9 mouse cellular contexts compared by ENCODE assay signal in the genomic region with DNA sequence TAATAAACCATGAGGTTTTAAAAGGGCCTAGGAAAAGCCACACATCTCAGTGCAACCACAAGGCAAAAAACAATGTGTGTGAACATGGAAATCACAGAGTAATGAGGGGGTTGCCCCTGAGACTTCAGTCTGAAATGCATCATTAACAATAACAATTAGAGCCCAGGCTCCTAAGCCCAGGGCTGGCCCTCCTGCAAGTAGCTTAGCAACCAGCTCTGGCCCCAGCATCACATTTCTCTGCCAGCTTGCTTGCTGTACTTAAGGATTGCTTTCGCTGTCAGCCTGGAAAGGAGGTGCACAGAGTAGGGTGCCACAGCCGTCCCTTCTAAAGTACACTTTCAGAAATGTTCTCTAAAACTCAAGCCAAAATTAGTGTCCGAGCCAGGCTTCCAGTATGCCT. TPM values are rescaled to one million over a fixed set of nuclear protein-coding genes. Genes with fewer than 3 reads are reported as not detected.
DNase-seq lines count a peak whose midpoint lies in the region; ATAC-seq and TF ChIP-seq lines count a peak whose summit lies in the region.
"Had no signal": no experiment of that assay in that cellular context is flagged by ENCODE, and none has a peak within 500 bp of the region (broad histone marks: within the 10 kb centered on the region; RNA-seq: fewer than 3 reads in every experiment).

No protein-coding gene starts in this region.

- intact Hi-C loops in heart, postnatal 10 days (cut with DNase I), result loop anchor here (5.0 kb wide), 1 partner anchor 59 kb away; no protein-coding TSS in a partner anchor

- peaks cover 23% of the 10 kb centered on the region for H3K36me3 ChIP-seq in heart, embryonic 15.5 days
- H3K36me3 ChIP-seq in midbrain, embryonic 13.5 days, result peaks cover 61% of the 10 kb centered on the region
- H3K36me3 ChIP-seq in midbrain, embryonic 11.5 days (ENCODE audit: control insufficient read depth, insufficient read depth, low read length), result peaks cover 13% of the 10 kb centered on the region; the same call in 1 of the 2 replicates
- peaks cover 26% of the 10 kb centered on the region for H3K36me3 ChIP-seq in forebrain, postnatal 0 days (ENCODE audit: insufficient read depth)
- peaks cover 15% of the 10 kb centered on the region; the same call in 1 of the 2 replicates for H3K36me3 ChIP-seq in midbrain, embryonic 16.5 days (ENCODE audit: control insufficient read depth, insufficient read depth, low read length)

- peaks cover 46% of the 10 kb centered on the region for H3K4me1 ChIP-seq in heart, embryonic 15.5 days (replicated peaks)
- H3K4me1 ChIP-seq in midbrain, embryonic 13.5 days (replicated peaks), result peaks cover 19% of the 10 kb centered on the region
- no peaks in the 10 kb centered on the region for H3K4me1 ChIP-seq in midbrain, embryonic 11.5 days (ENCODE audit: control insufficient read depth, insufficient read depth, low read length)
- no peaks in the 10 kb centered on the region for H3K4me1 ChIP-seq in forebrain, postnatal 0 days (ENCODE audit: insufficient read depth)
- H3K4me1 ChIP-seq in midbrain, embryonic 16.5 days (ENCODE audit: control insufficient read depth, insufficient read depth, low read length), result peaks cover 18% of the 10 kb centered on the region

- DNase-seq in heart, postnatal 10 days, result no peak
- no peak for DNase-seq in midbrain, embryonic 11.5 days (ENCODE audit: low spot score, missing footprints)
- peak; percentile 67 for DNase-seq in forebrain, postnatal 0 days
- no peak for DNase-seq in urinary bladder, postnatal 10 days (ENCODE audit: low spot score)
- DNase-seq: liver; thymus, adult 18-20 months had no signal

- WGBS in heart, embryonic 15.5 days, result 53% methylated on average over 3 of the region's 3 CpGs
- 79% methylated on average over 3 of the region's 3 CpGs for WGBS in midbrain, embryonic 13.5 days
- 88% methylated on average over 3 of the region's 3 CpGs for WGBS in midbrain, embryonic 11.5 days
- 31% methylated on average over 3 of the region's 3 CpGs for WGBS in forebrain, postnatal 0 days
- 69% methylated on average over 3 of the region's 3 CpGs for WGBS in midbrain, embryonic 16.5 days

- no peak overlapping the region for H3K9ac ChIP-seq in heart, embryonic 15.5 days
- no peak overlapping the region for H3K9ac ChIP-seq in midbrain, embryonic 13.5 days (replicated peaks)
- no peak overlapping the region for H3K9ac ChIP-seq in midbrain, embryonic 11.5 days (ENCODE audit: low read length)
- H3K9ac ChIP-seq in forebrain, postnatal 0 days, result no peak overlapping the region
- no peak overlapping the region for H3K9ac ChIP-seq in midbrain, embryonic 16.5 days (ENCODE audit: low read depth, low read length)

- H3K9me3 ChIP-seq in heart, embryonic 15.5 days (replicated peaks), result no peaks in the 10 kb centered on the region
- H3K9me3 ChIP-seq in midbrain, embryonic 13.5 days, result no peaks in the 10 kb centered on the region
- H3K9me3 ChIP-seq in midbrain, embryonic 11.5 days (ENCODE audit: control insufficient read depth, low read length), result no peaks in the 10 kb centered on the region
- H3K9me3 ChIP-seq in forebrain, postnatal 0 days (ENCODE audit: low read length), result no peaks in the 10 kb centered on the region
- H3K9me3 ChIP-seq in midbrain, embryonic 16.5 days (replicated peaks; ENCODE audit: control insufficient read depth, low read length, poor library complexity, severe bottlenecking), result no peaks in the 10 kb centered on the region

- no peak for TF ChIP-seq CTCF in forebrain, postnatal 0 days (IDR thresholded peaks at IDR 0.05; ENCODE audit: low read depth)

- H3K27ac ChIP-seq in heart, embryonic 15.5 days, result peak overlapping the region; percentile 63
- H3K27ac ChIP-seq in midbrain, embryonic 13.5 days, result peak overlapping the region; percentile 39; the same call in 1 of the 2 replicates
- H3K27ac ChIP-seq in midbrain, embryonic 11.5 days (ENCODE audit: low read depth, low read length), result no peak overlapping the region
- peak overlapping the region; percentile 50; the same call in 1 of the 2 replicates for H3K27ac ChIP-seq in forebrain, postnatal 0 days (ENCODE audit: low read depth, low read length)
- peak overlapping the region; percentile 69 for H3K27ac ChIP-seq in midbrain, embryonic 16.5 days (ENCODE audit: low read length)

- ATAC-seq in heart, embryonic 15.5 days (replicated peaks; ENCODE audit: insufficient number of reproducible peaks, insufficient read depth, low FRiP score, low read depth), result no peak
- peak; percentile 62 for ATAC-seq in midbrain, embryonic 13.5 days
- no peak for ATAC-seq in midbrain, embryonic 11.5 days (ENCODE audit: low FRiP score)
- peak; percentile 85 for ATAC-seq in forebrain, postnatal 0 days
- peak; percentile 58 for ATAC-seq in midbrain, embryonic 16.5 days

- no peak overlapping the region for H3K4me3 ChIP-seq in heart, embryonic 15.5 days
- no peak overlapping the region for H3K4me3 ChIP-seq in midbrain, embryonic 13.5 days (replicated peaks)
- H3K4me3 ChIP-seq in midbrain, embryonic 11.5 days (ENCODE audit: low read depth, low read length), result no peak overlapping the region
- H3K4me3 ChIP-seq in forebrain, postnatal 0 days (ENCODE audit: low read depth, low read length), result no peak overlapping the region
- no peak overlapping the region for H3K4me3 ChIP-seq in midbrain, embryonic 16.5 days (ENCODE audit: low read depth, low read length)

- H3K27me3 ChIP-seq in heart, embryonic 15.5 days, result no peaks in the 10 kb centered on the region
- no peaks in the 10 kb centered on the region for H3K27me3 ChIP-seq in midbrain, embryonic 13.5 days
- H3K27me3 ChIP-seq in midbrain, embryonic 11.5 days (ENCODE audit: control insufficient read depth, insufficient read depth, low read length), result no peaks in the 10 kb centered on the region
- H3K27me3 ChIP-seq in forebrain, postnatal 0 days (ENCODE audit: insufficient read depth, low read length), result no peaks in the 10 kb centered on the region
- H3K27me3 ChIP-seq in midbrain, embryonic 16.5 days (ENCODE audit: control insufficient read depth, insufficient read depth, low read depth, low read length), result no peaks in the 10 kb centered on the region

- H3K4me2 ChIP-seq in heart, embryonic 15.5 days, result no peak overlapping the region
- H3K4me2 ChIP-seq in midbrain, embryonic 13.5 days (replicated peaks), result no peak overlapping the region
- no peak overlapping the region for H3K4me2 ChIP-seq in midbrain, embryonic 11.5 days
- no peak overlapping the region for H3K4me2 ChIP-seq in forebrain, postnatal 0 days (ENCODE audit: low read depth)
- no peak overlapping the region for H3K4me2 ChIP-seq in midbrain, embryonic 16.5 days (ENCODE audit: low read length)

RNA-seq across cellular contexts. Expression of a gene that starts 42.5 kb away (rescaled TPM):
- polyA plus RNA-seq in heart, embryonic 15.5 days (2015; fragmentation: Nextera tagmentation; extraction: Ambion mirVana), result 98.9 and 135 TPM in 2 replicates
- total RNA-seq in heart, postnatal 10 days (2021), result 10 to 100 TPM; 76.6 to 79.5 TPM
- 414 and 443 TPM in 2 replicates for polyA plus RNA-seq in midbrain, embryonic 13.5 days (2015; fragmentation: Nextera tagmentation; extraction: Ambion mirVana)
- 677 and 693 TPM in 2 replicates for polyA plus RNA-seq in midbrain, embryonic 11.5 days (2014; fragmentation: Nextera tagmentation; extraction: Ambion mirVana)
- 151 and 181 TPM in 2 replicates for total RNA-seq in forebrain, postnatal 0 days (2014; rRNA removed)
- 169 and 171 TPM in 2 replicates for polyA plus RNA-seq in forebrain, postnatal 0 days (2015; fragmentation: Nextera tagmentation; extraction: Ambion mirVana)
- 243 and 285 TPM in 2 replicates for polyA plus RNA-seq in midbrain, embryonic 16.5 days (2015; fragmentation: Nextera tagmentation; extraction: Ambion mirVana)

Comparison
In these comparisons a context has a peak if more than half of its experiments do, and no peak if none do; other contexts are left out.
1. ATAC-seq: peak in midbrain, embryonic 13.5 days (single experiment), forebrain, postnatal 0 days (single experiment) and midbrain, embryonic 16.5 days (single experiment); none in heart, embryonic 15.5 days (single experiment) and midbrain, embryonic 11.5 days (single experiment).